In the genomic region with DNA sequence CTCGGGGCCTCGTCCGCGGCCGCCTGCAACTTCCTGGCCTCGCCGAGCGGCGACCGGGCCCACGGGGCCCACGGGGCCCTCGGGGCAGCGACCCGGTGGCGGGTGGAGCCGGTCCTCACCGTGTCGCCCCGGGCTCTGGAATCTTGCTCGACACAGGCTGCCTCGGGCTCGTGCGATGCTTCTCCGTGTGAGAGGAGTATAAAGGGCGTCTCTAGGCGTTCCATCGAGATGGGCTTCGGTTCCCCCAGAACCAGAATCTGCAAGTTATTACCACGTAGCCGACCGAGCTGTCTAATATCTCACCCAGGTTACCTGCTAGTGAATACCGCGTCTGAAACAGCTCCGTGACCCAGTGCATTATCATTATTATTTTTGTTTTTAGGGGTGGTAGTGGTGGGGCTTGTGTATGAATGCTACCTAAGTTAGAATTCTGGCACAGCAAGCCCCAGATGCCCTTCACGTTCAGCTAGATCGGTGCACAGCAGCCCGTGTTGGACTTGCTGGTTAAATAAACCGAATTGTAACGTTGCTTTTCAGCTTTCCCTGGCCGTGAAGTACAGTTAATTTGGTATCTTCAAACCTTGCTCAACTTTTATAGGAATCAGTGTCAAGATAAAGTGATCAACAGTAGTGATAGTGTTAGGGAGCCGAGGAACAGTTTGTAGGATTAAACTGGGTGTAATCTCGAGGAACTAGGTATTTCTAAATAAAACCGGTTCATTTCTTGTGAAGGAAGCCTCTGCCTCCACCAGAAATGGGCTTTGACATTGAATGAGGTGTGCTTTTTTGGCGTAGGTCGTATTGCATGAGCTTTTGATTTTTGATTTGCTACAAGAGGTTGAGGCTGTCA, we compare ENCODE assay signal across 8 mouse cellular contexts. TPM values are rescaled to one million over a fixed set of nuclear protein-coding genes. Genes with fewer than 3 reads are reported as not detected.
DNase-seq lines count a peak whose midpoint lies in the region; ATAC-seq and TF ChIP-seq lines count a peak whose summit lies in the region.

No protein-coding gene starts in this region.

- H3K9me3 ChIP-seq in stomach, embryonic 16.5 days (replicated peaks; ENCODE audit: control insufficient read depth, low read length) = no peaks in the 10 kb centered on the region

- peak overlapping the region; percentile 82 for H3K4me3 ChIP-seq in embryonic fibroblast, embryonic 13.5 days (ENCODE audit: insufficient read depth, low read length)
- peak overlapping the region; percentile 97 for H3K4me3 ChIP-seq in stomach, embryonic 16.5 days (replicated peaks; ENCODE audit: low read length)

- DNase-seq in adrenal gland, postnatal 14 days = peak; percentile 51
- no peak for DNase-seq in adrenal gland, postnatal 4 days (ENCODE audit: low spot score in 2 of 2)
- peak; percentile 38 for DNase-seq in right cerebral cortex, adult 18-20 months
- DNase-seq in right cerebral cortex, postnatal 14 days = no peak
- peak; percentile 63 for DNase-seq in induced T-regulatory cell, adult 2 months (ENCODE audit: low read depth)
- DNase-seq in lung, postnatal 36 days = peak; percentile 20

- TF ChIP-seq POLR2A in embryonic fibroblast, embryonic 13.5 days (IDR thresholded peaks at IDR 0.05; ENCODE audit: low read depth, low read length) = no peak; the same call in 1 of the 2 replicates

- H3K27me3 ChIP-seq in stomach, embryonic 16.5 days (ENCODE audit: control insufficient read depth, insufficient read depth, low read length) = no peaks in the 10 kb centered on the region

- H3K27ac ChIP-seq in embryonic fibroblast, embryonic 13.5 days (ENCODE audit: insufficient read depth, low read length) = peak overlapping the region; percentile 15; the same call in 1 of the 2 replicates
- peak overlapping the region; percentile 86 for H3K27ac ChIP-seq in stomach, embryonic 16.5 days (ENCODE audit: low read length)

- H3K4me1 ChIP-seq in embryonic fibroblast, embryonic 13.5 days (ENCODE audit: control insufficient read depth, insufficient read depth, low read length) = no peaks in the 10 kb centered on the region
- H3K4me1 ChIP-seq in stomach, embryonic 16.5 days (ENCODE audit: control insufficient read depth, insufficient read depth, low read length) = peaks cover 22% of the 10 kb centered on the region

- WGBS in stomach, embryonic 16.5 days = under 1% methylated on average over 46 of the region's 46 CpGs

- H3K4me2 ChIP-seq in stomach, embryonic 16.5 days (ENCODE audit: low read depth, low read length) = peak overlapping the region; percentile 91

- TF ChIP-seq CTCF in embryonic fibroblast, embryonic 13.5 days (IDR thresholded peaks at IDR 0.05; ENCODE audit: borderline replicate concordance, insufficient read depth, low read length) = no peak

- H3K36me3 ChIP-seq in stomach, embryonic 16.5 days (ENCODE audit: control insufficient read depth, insufficient read depth, low read length) = no peaks in the 10 kb centered on the region

- H3K9ac ChIP-seq in stomach, embryonic 16.5 days (ENCODE audit: low read length) = peak overlapping the region; percentile 100

- peak; percentile 30 for ATAC-seq in stomach, embryonic 16.5 days (ENCODE audit: insufficient read depth, low FRiP score)

RNA-seq across cellular contexts. Expression of a gene that starts 0.8 kb away (rescaled TPM):
- total RNA-seq in adrenal gland, postnatal 14 days (2021) = 29.8 and 30.5 TPM in 2 replicates
- 10 to 100 TPM; 47.2 to 51.6 TPM for total RNA-seq in adrenal gland, postnatal 4 days (2021)
- 32.6 and 37.7 TPM in 2 replicates for polyA plus RNA-seq in embryonic fibroblast, embryonic 13.5 days (2011; ENCODE audit: insufficient read length, low read depth, missing spikeins)
- 28.1 and 31.6 TPM in 2 replicates for polyA plus RNA-seq in stomach, embryonic 16.5 days (2015; fragmentation: Nextera tagmentation; extraction: Ambion mirVana)

Comparison
In these comparisons a context has a peak if more than half of its experiments do, and no peak if none do; other contexts are left out.
1. DNase-seq: peak in adrenal gland, postnatal 14 days (single experiment), right cerebral cortex, adult 18-20 months (single experiment), induced T-regulatory cell, adult 2 months (single experiment) and lung, postnatal 36 days (single experiment); none in adrenal gland, postnatal 4 days (0 of 2) and right cerebral cortex, postnatal 14 days (single experiment).